Mouse (Mus musculus) spleen, postnatal 14 days (tissue): ENCODE results near the gene Ppp2r3c.
"Not testable (repeated sequence)": the region's sequence is repeated elsewhere in the genome, so short reads cannot be mapped to it uniquely, and the experiment has no call there.

Experiments used
- DNase-seq, 2 experiments: peaks; one replicate each; pipeline ENCODE4 v3.0.0; 2021 to 2022; ENCODE audit warnings: low spot score in 2 of 2

Gene Ppp2r3c

GRCm38 (mm10) chr12:55272243-55272642 lies 30.6 kb downstream of the Ppp2r3c start:
- no peak for DNase-seq

GRCm38 (mm10) chr12:55263385-55263784 lies 39.4 kb downstream of the Ppp2r3c start:
- DNase-seq = not testable (repeated sequence)

GRCm38 (mm10) chr12:55261950-55262349 lies 40.8 kb downstream of the Ppp2r3c start:
- DNase-seq = not testable (repeated sequence)

- not testable (repeated sequence) for DNase-seq
These were observed 60.6 kb downstream of the Ppp2r3c start for GRCm38 (mm10) chr12:55242243-55242642.

GRCm38 (mm10) chr12:55230520-55230861 lies 72.3 kb downstream of the Ppp2r3c start:
- not testable (repeated sequence) for DNase-seq

- not testable (repeated sequence) for DNase-seq
These were observed 72.9 kb downstream of the Ppp2r3c start, which contains the start of gene Srp54c for GRCm38 (mm10) chr12:55229626-55230519. Gene Srp54c, plus strand, starts transcription at chr12:55230168.
